Mouse (Mus musculus) G1E (cell line): ENCODE data around the gene Pfkfb3.

ENCODE experiments used
- CTCF ChIP-seq: IDR thresholded peaks from 2 replicates; pipeline ENCODE4 v1.5.1; 2012; ENCODE audit warnings: low read depth, low read length, inconsistent platforms, mixed read lengths
- GATA1 ChIP-seq: IDR thresholded peaks from 2 replicates; pipeline ENCODE4 v1.6.1; 2012; ENCODE audit warnings: borderline replicate concordance, low read length, inconsistent platforms, mixed read lengths
- GATA2 ChIP-seq: IDR thresholded peaks from 2 replicates; pipeline ENCODE4 v1.6.1; 2012; ENCODE audit warnings: low read depth, low read length, inconsistent platforms, borderline replicate concordance
- POLR2AphosphoS5 ChIP-seq: IDR thresholded peaks from 2 replicates; pipeline ENCODE4 v1.6.1; 2012; ENCODE audit warnings: low read depth, low read length, inconsistent platforms; ENCODE audit not compliant: insufficient replicate concordance

DNA sequence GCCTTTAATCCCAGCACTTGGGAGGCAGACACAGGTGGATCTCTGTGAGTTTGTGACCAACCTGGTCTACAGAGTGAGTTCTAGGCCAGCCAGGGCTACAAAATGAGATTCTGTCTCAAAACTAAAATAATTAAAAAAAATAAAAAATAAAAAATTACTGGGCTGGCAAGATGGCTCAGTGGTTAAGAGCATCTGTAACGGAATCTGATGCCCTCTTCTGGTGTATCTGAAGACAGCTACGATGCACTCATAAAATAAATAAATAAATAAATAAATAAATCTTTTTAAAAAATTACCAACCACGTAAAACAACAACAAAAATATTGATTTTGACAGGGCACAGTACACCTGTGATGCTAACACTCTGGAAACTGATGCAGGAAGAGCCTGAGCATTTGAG lies 13.0 kb upstream of the Pfkfb3 start:
- TF ChIP-seq CTCF (no peak), GATA2 (no peak), POLR2AphosphoS5 (no peak), GATA1 (no peak)
